Mouse (Mus musculus) thymus, postnatal 0 days (tissue): Measurements from ENCODE around the gene Bscl2. TPM values are rescaled to one million over a fixed set of nuclear protein-coding genes. Genes with fewer than 3 reads are reported as not detected.
"Not testable (repeated sequence)": the region's sequence is repeated elsewhere in the genome, so short reads cannot be mapped to it uniquely, and the experiment has no call there.

Experiments
- DNase-seq: peaks from one replicate; pipeline ENCODE4 v3.0.0-alpha.2; 2015; ENCODE audit warnings: low spot score
- polyA plus RNA-seq: library from polyadenylated mRNA; unstranded; fragments of >200 nt; fragmentation: Nextera tagmentation; extraction: Ambion mirVana; gene quantifications from 2 replicates; pipeline ENCODE4 v1.2.1, GENCODE M21; 2015

The Bscl2 gene
- polyA plus RNA-seq, 1 experiment from 2014 or later: 63.0 TPM

DNA sequence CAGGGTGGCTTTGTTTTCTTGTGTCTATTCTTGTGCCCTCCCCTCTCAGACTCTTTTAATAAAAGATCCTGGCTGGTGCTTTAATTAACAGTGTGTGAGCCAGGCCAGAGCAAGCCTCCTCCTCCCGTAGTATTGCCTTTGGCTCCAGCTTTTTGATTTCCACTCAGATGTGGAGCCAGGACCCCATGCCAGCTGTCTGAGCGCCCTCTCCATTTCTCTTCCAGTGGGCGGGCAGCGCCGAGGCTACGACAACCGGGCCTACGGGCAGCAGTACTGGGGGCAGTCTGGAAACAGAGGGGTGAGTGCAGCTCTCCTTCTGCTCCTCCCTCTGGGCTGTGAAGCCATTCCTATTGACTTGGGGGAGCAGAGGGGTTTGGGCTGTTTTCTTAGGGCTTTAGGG, 6.6 kb upstream of the Bscl2 start:
- no peak for DNase-seq

DNA sequence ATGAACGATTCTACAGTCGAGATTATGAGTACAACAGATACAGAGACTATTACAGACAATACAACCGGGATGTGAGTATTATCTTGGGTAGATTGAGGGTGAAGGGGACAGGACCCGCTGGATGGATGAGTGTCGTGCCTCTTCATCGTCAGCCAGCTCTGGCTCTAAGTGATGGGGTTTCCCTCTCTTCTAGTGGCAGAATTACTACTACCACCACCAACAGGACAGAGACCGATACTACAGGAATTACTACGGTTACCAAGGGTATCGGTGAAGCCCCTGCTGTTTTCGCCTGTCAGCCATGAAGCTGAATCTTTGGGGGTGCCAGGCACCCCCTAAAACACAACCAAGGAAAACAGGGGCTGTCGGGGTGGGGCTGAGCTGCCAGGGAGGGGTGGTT, 6.0 kb upstream of the Bscl2 start:
- no peak for DNase-seq

DNA sequence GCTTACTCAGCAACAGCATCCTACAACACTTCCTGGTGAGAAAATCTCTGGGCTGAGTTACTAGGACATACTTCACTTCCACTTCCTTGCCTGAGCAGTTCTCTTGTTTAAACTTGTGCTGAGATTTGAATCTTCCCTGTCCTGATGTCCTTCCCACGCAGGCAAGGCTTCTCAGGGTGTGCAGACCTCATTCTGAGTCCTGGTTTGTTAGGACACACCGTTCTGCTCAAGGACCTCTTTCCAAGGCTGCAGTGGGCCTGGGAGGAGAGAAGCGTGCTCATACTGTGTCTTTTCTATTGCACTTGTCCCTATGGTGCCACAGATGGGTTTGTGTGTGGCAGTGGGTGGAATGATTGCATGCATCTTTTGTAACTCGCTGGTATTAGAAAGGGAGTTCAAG, 4.3 kb upstream of the Bscl2 start:
- DNase-seq: no peak

DNA sequence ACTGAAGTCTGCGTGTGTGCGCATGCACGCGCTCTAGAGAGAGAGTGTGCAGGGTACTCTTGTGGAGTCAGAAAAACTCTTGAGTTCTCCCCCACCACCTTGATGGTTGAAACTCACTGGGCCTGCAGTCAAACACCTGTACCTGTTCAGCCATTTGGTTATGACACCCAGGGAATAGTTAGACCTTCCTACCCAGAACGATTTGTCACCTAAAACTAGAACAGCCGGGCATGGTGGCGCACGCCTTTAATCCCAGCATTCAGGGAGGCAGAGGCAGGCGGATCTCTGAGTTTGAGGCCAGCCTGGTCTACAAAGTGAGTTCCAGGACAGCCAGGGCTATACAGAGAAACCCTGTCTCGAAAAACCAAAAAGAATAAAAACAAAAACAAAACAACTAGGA, 940 bp upstream of the Bscl2 start:
- DNase-seq: not testable (repeated sequence)

DNA sequence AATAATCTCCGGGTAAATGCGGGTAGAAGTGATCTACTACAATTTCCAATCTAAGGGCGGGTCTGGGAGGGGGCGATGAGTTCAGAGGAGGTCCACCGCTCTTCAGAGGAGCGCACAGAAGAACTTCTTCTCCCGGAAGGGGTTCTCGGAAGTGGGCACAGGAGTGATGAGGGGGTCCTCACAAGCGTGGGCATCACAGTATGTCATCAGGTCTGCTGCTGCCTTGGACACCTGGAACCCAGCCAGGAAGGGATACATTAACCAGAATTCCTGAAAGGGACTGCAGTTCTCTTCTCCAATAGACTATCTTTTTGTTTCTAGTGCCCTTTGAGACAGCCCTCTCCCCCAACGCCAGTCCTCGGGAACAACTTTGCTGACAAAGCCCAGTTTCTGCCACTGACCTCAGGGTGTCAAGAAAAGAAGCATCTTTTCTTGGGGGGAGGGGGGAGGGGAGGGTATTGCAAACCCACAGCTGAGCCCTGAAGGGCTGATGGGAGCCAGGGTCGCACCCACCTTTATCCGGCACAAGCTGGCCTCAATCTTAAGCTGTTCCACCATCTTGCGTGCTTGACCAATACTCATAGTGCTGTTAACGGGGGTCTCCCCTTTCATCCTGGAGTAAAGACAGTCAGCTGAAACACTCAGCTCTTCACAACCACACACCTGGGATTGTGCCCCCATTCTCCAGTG, 919 bp downstream of the Bscl2 start:
- peak; percentile 39 for DNase-seq

DNA sequence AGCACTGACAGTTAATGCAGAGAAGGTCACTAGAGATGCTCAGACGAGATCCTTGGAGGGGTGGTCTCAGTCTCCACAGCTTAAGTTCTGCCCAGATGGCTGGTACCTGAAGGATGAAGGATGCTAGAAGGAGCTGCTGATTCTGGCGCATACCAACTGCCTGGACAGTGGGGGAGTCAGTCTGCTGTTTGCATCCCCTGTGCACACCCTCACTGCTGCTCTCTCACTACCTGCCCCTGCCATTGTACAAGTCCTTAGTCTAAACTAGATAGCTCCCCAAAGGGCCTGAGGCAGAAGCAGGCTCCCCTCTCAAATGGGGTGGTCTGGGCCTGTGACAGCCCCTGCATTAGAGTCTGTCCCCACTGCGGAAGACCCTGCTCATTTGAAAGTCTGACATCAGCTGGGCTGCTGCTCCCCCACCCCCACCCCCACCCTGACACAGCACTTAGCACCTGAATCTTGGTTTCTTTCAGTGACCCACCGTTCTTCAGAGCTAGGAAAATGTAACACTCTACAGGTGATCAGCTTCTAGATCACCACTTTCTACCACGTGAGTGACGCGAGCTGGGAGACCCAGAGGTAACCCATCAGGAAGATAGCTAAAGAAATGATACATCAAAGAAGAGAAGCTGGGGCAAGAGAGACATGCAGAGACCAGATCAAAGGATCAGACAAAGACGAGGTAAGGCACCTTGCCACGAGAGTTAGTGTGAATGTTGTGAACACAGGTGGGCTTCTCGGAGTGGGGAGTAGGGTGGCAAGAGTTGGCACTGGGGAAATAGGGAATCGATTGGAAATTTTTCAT, 2.0 kb downstream of the Bscl2 start, which contains the start of gene Gng3:
TSS of gene Gng3 (minus strand) at position 92 of the 805 bp plus-strand sequence.
- no peak for DNase-seq

DNA sequence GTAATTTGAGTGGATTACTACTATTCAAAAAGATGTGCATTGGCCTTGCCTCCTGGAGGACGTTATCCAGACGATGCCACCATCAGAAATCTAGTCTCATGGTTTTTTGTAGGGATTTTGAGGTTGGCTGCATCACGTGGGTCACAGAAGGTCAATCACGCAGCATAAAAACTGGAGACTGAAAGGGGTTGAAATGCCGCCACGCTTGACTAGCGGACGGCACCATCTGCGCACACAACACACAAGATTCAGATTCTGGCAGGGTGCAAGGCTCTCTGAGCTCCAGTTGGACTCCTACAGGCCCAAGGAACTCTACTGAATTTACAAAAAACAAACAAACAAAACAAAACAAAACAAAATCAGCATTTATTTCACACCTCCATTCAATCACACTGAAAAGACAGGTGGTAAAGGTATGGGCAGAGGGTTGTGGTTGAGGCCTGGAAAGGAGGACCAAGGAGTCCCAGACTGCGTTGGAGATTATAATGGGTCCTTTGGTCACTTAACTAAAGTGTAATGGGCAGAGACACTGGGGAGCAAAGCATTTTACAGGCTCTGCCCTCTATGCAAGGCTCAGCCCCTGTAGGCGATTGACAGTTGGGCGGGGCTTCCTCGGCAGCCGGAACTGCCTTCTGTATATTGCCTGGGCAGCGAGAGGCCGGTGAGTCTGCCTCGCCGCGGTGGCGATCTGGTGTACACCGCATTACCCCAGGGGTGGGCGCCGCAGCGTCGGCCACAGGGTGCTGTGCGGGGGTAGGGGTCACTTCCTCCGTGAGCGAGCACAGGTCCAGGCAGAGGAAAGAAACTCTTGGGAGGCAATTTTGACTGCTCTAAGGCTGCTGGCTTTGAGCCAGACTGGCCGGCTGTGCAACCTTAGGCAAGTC, 2.9 kb downstream of the Bscl2 start:
- peak; percentile 55 for DNase-seq

DNA sequence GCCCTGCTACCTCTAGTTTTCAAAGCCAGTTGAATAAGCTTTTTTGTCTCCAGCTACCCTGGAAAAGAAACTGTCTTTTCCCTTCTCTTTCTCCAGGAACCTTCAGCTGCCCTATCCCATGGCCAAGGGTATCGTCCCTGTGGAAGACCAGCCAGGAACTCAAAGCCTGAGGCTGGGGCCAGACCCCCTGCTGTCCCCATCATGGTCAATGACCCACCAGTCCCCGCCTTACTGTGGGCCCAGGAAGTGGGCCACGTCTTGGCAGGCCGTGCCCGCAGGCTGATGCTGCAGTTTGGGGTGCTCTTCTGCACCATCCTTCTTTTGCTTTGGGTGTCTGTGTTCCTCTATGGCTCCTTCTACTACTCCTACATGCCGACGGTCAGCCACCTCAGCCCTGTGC, 3.7 kb downstream of the Bscl2 start:
- DNase-seq: no peak

DNA sequence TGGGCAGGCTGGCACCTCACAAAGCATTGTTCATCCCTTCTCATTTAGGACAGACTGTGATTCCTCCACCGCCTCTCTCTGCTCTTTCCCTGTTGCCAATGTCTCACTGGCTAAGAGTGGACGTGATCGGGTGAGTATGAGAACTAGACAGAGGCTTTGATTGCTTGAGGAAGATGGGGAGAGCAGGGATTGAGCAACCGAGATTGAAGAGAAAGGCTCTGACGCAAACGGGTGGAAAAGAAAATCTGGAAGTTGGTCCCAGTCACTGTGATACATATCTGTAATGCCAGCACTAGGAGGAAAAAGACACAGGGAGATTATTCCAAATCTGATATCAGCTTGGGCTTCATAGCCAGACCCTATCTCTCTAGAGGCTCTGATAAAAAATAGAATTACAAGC, 5.7 kb downstream of the Bscl2 start:
- no peak for DNase-seq

DNA sequence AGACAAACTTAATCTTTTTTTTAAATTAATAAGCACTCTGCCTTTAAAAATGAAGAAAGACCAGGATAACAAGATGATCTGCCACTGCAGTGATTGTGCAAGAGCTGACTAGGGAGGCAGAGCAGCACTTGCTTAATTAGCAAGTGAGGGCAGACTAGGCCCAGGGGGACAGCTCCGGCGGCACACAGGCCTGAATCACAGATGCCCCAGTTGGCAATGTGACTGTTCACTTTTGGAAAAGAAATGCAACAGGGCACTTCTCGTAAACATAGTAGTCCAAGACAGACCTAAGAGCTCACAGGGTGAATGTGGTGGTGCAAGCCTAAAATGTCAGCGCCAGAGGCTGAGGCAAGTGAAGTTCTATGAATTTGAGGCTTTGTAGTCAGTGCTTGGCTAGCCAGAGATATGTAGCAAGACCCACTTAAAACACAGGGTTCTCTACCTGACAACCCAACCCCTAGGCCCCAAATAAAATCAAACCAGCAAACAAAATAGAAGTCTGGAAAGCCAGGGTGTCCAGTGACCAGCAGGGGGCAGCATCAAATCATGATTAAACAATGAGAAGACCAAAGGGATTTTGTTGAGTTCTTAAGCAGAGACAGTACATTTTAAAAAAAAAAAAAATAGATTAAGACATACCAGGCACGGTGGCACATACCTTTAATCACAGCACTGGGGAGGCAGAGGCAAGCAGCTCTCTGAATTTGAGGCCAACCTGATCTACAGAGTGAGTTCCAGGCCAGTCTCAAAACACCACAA, 7.3 kb downstream of the Bscl2 start:
- DNase-seq: peak; percentile 82

DNA sequence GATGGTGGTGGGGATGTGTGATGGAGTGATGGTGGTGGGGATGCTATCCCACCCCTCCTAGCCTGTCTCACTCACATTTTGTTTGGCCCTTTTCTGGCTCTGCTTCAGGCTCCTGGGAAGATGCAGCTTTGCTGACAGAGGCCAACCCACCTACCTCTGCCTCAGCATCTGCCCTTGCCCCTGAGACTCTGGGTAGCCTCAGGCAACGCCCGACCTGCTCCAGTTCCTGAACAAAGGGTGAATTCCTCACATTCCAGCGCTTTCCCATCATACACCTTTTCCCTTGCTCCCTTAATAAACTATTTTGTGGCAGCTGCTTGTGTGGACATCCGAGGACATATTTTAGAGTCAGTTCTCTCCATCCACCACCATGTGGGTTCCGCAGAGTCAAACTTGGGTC, 11.1 kb downstream of the Bscl2 start:
- no peak for DNase-seq

DNA sequence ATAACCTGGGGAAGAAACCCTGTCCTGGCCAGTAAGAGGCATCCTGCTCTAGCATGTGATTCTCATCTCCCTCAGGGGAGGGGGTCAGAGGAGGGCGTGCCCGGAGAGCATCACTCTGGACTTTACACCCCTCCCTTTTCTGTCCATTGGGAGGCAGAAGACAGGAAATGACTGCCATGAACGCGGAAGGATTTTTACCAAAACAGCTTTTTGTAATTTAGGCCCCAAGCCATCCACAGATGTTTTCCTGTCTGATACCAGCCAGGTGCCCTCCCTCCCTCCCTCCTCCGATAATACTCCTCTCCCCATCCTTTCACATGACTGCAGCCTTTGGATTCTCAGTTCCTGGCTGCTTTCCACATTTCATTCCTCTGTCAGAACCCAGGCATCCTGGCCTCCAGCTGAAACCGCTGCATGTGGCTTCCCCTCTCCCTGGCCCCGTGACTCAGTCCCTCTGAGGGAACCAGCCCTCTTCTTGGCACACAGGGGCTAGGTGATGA, 13.2 kb downstream of the Bscl2 start, which contains the start of gene Lrrn4cl:
TSS of gene Lrrn4cl (plus strand) at position 367 of the 500 bp plus-strand sequence.
- DNase-seq: no peak

DNA sequence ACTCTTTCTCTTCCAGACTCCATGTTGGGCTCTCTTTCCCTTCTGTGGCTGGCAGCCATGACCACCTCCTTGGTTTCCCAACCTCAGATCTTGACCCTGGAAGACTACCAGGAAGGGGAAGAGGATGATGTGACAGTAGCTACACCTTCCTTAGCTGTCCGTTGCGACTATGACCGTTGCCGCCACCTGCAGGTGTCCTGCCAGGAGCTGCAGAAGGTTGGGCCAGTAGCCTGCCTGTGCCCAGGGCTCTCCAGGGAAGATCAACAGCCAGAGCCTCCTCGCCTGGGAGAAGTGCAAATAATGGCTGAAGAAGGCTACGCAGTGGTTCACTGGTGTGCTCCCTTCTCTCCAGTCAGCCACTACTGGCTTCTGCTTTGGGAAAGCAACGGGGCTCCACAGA, 14.4 kb downstream of the Bscl2 start:
- DNase-seq: no peak

DNA sequence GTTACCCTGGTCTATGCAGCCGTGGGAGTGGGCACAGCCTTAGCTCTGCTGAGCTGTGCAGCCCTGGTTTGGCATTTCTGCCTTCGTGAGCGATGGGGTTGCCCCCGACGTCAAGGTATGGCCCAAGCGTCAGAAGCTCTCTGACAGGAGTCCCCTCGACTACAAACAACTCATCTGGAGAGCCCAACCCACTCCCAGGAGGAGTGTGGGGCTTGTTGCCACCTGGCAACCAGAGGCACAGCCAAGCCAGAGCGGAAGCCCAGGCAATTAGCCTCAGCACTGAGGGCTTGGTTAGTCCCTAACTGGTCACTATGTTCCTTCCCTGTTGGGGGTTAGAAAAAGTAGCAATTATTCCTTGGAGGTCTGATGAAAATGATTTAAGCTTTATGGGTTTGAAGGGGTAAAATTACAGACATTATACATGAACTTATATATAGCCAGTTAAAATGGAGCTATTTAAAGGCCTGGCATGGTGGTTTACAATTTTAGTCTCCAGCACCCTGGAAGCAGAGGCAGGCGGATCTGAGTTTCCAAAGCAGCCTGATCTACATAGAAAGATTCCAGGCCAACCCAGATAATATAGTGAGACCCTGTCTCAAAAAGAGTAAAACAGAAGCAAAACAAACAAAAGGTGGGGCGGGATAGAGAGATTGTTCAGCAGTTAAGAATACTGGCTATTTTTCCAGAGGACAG, 15.1 kb downstream of the Bscl2 start:
- no peak for DNase-seq

DNA sequence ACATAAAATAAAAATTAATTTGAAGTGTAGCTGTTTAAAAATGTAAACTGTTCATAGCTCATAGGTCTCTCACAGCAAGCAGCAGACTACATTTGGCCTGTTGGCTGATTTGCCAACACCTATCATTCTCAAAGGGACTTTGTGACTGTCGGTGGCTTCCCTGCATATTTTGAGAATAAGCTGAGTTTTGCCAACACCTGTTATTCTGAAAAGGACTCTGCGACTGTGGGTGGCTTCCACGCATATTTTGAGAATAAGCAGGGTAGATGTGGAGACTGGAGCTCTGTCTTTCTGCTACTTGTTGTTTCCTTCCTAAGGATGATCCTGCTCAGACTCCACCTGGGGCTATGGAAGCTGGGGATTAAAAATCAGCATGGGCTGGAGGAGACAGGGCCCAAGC, 15.8 kb downstream of the Bscl2 start:
- no peak for DNase-seq

DNA sequence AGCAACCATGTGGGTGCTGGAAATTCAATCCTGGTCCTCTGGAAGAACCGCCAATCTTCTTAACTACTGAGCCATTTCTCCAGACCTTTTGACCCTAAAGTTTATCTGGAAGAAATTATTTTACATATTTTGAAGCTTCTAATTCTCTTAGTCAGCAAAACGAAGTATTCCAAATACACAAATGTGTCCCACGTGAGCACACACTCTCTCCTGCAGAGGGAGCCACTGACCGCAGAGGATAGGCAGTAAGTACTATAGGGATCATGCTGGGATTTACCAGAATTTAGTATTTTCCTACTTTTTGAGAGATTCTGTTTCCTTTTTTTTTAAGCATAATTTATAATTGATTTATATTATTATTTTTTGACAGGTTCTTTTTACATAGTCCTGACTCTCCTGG, 20.4 kb downstream of the Bscl2 start:
- peak; percentile 54 for DNase-seq

DNA sequence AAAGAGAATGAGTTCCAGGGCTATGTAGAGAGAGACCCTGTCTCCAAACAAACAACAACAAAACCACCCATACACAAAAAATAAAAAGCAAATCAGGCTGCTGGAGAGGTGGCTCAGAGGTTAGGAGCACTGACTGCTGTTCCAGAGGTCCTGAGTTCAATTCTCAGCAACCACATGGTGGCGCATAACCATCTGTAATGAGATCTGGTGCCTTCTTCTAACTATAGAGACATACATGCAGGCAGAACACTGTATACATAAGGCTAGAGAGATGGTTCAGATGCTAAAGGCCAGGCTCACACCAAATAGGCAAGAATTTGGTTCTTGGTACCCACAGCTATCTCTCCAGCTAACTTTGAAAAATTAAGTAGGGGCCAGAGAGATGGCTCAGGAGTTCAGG, 21.8 kb downstream of the Bscl2 start:
- DNase-seq: peak; percentile 64

DNA sequence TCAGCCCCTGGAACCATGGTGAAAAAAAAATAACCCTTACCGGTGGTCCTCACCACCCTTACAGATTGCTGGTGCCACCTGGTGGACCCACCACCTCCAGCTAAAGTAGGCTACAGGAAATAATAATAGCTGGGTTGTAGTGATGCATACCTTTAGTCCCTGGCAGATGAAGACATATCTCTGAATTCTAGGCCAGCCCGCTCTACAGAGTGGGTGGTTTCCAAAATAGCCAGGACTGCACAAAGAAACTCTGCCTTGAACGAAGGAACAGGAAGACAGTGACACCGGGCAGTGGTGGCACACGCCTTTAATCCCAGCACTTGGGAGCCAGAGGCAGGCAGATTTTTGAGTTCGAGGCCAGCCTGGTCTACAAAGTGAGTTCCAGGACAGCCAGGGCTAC, 27.0 kb downstream of the Bscl2 start:
- DNase-seq: no peak

DNA sequence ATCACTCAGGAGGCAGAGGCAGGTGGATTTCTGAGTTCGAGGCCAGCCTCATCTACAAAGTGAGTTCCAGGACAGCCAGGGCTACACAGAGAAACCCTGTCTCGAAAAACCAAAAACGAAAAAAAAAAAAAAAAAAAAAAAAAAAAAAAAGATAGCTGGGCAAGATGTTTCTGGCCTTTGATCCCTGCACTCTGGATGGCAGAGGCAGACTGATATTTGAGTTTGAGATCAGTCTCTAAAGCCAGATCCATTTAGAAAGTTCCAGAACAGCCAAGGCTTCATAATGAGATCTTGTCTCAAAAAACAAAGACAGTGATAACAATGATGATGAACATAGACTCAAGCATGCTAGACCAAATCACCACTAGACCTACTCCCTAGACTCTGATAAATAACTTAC, 33.1 kb downstream of the Bscl2 start:
- DNase-seq: not testable (repeated sequence)

DNA sequence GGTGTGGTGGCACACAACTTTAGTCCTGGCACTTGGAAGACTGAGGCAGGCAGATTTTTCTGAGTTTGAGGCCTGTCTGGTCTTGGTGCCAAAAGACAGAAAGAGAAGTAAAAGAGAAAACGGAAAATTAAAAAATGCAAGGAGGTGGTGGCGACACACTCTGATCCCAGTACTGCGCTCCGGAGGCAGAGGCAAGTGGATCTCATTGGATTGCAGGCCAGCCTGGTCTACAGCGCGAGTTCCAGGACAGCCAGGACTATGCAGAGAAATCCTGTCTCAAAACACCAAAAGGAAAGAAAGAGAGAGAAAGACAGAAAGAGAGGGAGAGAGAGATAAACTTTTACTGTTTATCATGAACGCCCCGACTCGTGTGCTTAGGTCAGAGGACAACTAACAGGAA, 33.6 kb downstream of the Bscl2 start:
- no peak for DNase-seq
